Mouse (Mus musculus): ENCODE measurements at regions not wholly inside any gene's neighbourhood (a gene's known extent, or its start where the extent isn't known, plus 50 kb on each side); places are given as distances from the start of the nearest gene placed in this dataset.

GRCm38 (mm10) chr8:36030237-36030636 is 264.6 kb downstream of the Gm19410 start:
- DNase-seq (ENCODE audit: extremely low read depth, insufficient read length, low spot score), result no peak

- no peak for DNase-seq (ENCODE audit: extremely low read depth, insufficient read length, low spot score)
These were observed 266.6 kb downstream of the Gm19410 start for GRCm38 (mm10) chr8:36031966-36032719.

- DNase-seq (ENCODE audit: extremely low read depth, insufficient read length, low spot score), result no peak
These were observed 269.7 kb downstream of the Gm19410 start for GRCm38 (mm10) chr8:36035339-36035738.

GRCm38 (mm10) chr8:36036271-36036670 is 270.7 kb downstream of the Gm19410 start:
- no peak for DNase-seq (ENCODE audit: extremely low read depth, insufficient read length, low spot score)

- DNase-seq (ENCODE audit: extremely low read depth, insufficient read length, low spot score), result no peak
These were observed 275.8 kb downstream of the Gm19410 start for GRCm38 (mm10) chr8:36041222-36041864.

- no peak for DNase-seq (ENCODE audit: extremely low read depth, insufficient read length, low spot score)
These were observed 277.0 kb downstream of the Gm19410 start for GRCm38 (mm10) chr8:36042594-36042993.

Measured in 3134 (cell line).